Mouse (Mus musculus) myocyte (in vitro differentiated cells): ENCODE data around the gene Polh. TPM values are rescaled to one million over a fixed set of nuclear protein-coding genes. Genes with fewer than 3 reads are reported as not detected.

Source experiments
- H3K27me3 ChIP-seq: one replicate; pipeline ENCODE4 v1.6.1; 2011; ENCODE audit not compliant: control insufficient read depth, insufficient read depth, insufficient read length
- H3K36me3 ChIP-seq: one replicate; pipeline ENCODE4 v1.6.1; 2011; ENCODE audit not compliant: control insufficient read depth, insufficient read depth
- H3K4me2 ChIP-seq: one replicate; pipeline ENCODE4 v1.6.1; 2011; ENCODE audit warnings: low read depth, control low read depth
- H3K4me3 ChIP-seq: one replicate; pipeline ENCODE4 v1.5.1; 2011; ENCODE audit warnings: mild to moderate bottlenecking, control low read depth, moderate library complexity
- H3K79me2 ChIP-seq: one replicate; pipeline ENCODE4 v1.6.1; 2011; ENCODE audit not compliant: control insufficient read depth, insufficient read depth
- H3ac ChIP-seq: one replicate; pipeline ENCODE4 v1.6.1; 2011; ENCODE audit not compliant: control insufficient read depth, insufficient read length
- CEBPB ChIP-seq: IDR thresholded peaks from 2 replicates; pipeline ENCODE4 v1.6.1; 2011; ENCODE audit warnings: mild to moderate bottlenecking, moderate library complexity; ENCODE audit not compliant: poor library complexity, insufficient read depth, severe bottlenecking
- E2F4 ChIP-seq: IDR thresholded peaks from one replicate; pipeline ENCODE4 v1.6.1; 2011; ENCODE audit warnings: mild to moderate bottlenecking, control low read depth, moderate library complexity; ENCODE audit not compliant: insufficient read depth
- MAX ChIP-seq: IDR thresholded peaks from one replicate; pipeline ENCODE4 v1.6.1; 2011; ENCODE audit warnings: low read depth, mild to moderate bottlenecking, control low read depth
- MYOD1 ChIP-seq, 3 experiments: IDR thresholded peaks; one replicate each; pipeline ENCODE4 v1.6.1; 2011; ENCODE audit warnings: control low read depth in 2 of 3, low read depth in 2 of 3, mild to moderate bottlenecking in 2 of 3, moderate library complexity in 1 of 3; ENCODE audit not compliant: insufficient read length in 2 of 3, control insufficient read depth in 1 of 3
- MYOG ChIP-seq, 3 experiments: IDR thresholded peaks; one replicate each; pipeline ENCODE4 v1.6.1; 2011; ENCODE audit warnings: control low read depth in 2 of 3, low read depth in 2 of 3, mild to moderate bottlenecking in 2 of 3; ENCODE audit not compliant: insufficient read length in 2 of 3, control insufficient read depth in 1 of 3, insufficient read depth in 1 of 3
- POLR2A ChIP-seq: IDR thresholded peaks from one replicate; pipeline ENCODE4 v1.6.1; 2011; ENCODE audit warnings: low read depth, mild to moderate bottlenecking, control low read depth, moderate library complexity; ENCODE audit not compliant: insufficient read length
- POLR2AphosphoS2 ChIP-seq: IDR thresholded peaks from one replicate; pipeline ENCODE4 v1.6.1; 2011; ENCODE audit warnings: low read depth, control low read depth; ENCODE audit not compliant: insufficient read length
- REST ChIP-seq: IDR thresholded peaks from one replicate; pipeline ENCODE4 v1.6.1; 2011; ENCODE audit warnings: mild to moderate bottlenecking, control low read depth, moderate library complexity; ENCODE audit not compliant: insufficient read depth, insufficient read length
- SRF ChIP-seq: IDR thresholded peaks from one replicate; pipeline ENCODE4 v1.6.1; 2011; ENCODE audit warnings: low read depth; ENCODE audit not compliant: control insufficient read depth, insufficient read length
- TCF12 ChIP-seq: IDR thresholded peaks from one replicate; pipeline ENCODE4 v1.6.1; 2011; ENCODE audit warnings: mild to moderate bottlenecking, control low read depth; ENCODE audit not compliant: poor library complexity, insufficient read depth, severe bottlenecking
- TCF3 ChIP-seq: IDR thresholded peaks from one replicate; pipeline ENCODE4 v1.6.1; 2011; ENCODE audit warnings: low read depth, control low read depth; ENCODE audit not compliant: insufficient read length
- USF1 ChIP-seq: IDR thresholded peaks from one replicate; pipeline ENCODE4 v1.6.1; 2011; ENCODE audit warnings: low read depth, mild to moderate bottlenecking, control low read depth, moderate library complexity
- polyA plus RNA-seq: library from polyadenylated mRNA; unstranded; fragments of >200 nt; fragmentation: generic; extraction: Trizol; gene quantifications from one replicate; pipeline ENCODE4 v1.2.1, GENCODE M21; 2012; ENCODE audit warnings: missing spikeins

Polh gene
- polyA plus RNA-seq, 1 experiment = 6.0 TPM

- Histone ChIP-seq H3K27me3 (no peaks in the 10 kb centered on the region), H3ac (no peak within 1 kb of the TSS), H3K4me3 (no peak within 1 kb of the TSS), H3K79me2 (no peaks in the 10 kb centered on the region), H3K4me2 (peak within 1 kb of the TSS; percentile 78), H3K36me3 (peaks cover 16% of the 10 kb centered on the region)
- TF ChIP-seq POLR2AphosphoS2 = peak; percentile 20
- no peak for TF ChIP-seq TCF12
- TF ChIP-seq MAX = no peak
- TF ChIP-seq MYOG (IDR thresholded peaks at IDR 0.05; ENCODE audit: control insufficient read depth in 1 of 3, insufficient read depth in 1 of 3, insufficient read length in 2 of 3, low read depth in 2 of 3) = no peak
These were observed 58.6 kb downstream of the Polh start, which contains the start of gene Rsph9 for GRCm38 (mm10) chr17:46143578-46144423. Gene Rsph9 (minus strand): TSS chr17:46144216.

- H3K36me3 ChIP-seq = no peaks in the 10 kb centered on the region
- no peaks in the 10 kb centered on the region for H3K27me3 ChIP-seq
- TF ChIP-seq E2F4 (no peak), TCF3 (no peak), MAX (no peak), MYOG (IDR thresholded peaks at IDR 0.05; ENCODE audit: control insufficient read depth in 1 of 3, insufficient read depth in 1 of 3, insufficient read length in 2 of 3, low read depth in 2 of 3) (no peak), MYOD1 (IDR thresholded peaks at IDR 0.05; ENCODE audit: control insufficient read depth in 1 of 3, insufficient read length in 2 of 3, low read depth in 2 of 3) (no peak), SRF (no peak), POLR2A (no peak), TCF12 (no peak), POLR2AphosphoS2 (no peak), CEBPB (no peak), REST (no peak)
- H3K79me2 ChIP-seq = no peaks in the 10 kb centered on the region
- H3ac ChIP-seq = no peak overlapping the region
- no peak overlapping the region for H3K4me2 ChIP-seq
- no peak overlapping the region for H3K4me3 ChIP-seq
These were observed 62.6 kb downstream of the Polh start for GRCm38 (mm10) chr17:46139872-46140271.

- Histone ChIP-seq H3K27me3 (no peaks in the 10 kb centered on the region), H3K4me3 (no peak overlapping the region)
- no peak for TF ChIP-seq MYOD1 (IDR thresholded peaks at IDR 0.05; ENCODE audit: control insufficient read depth in 1 of 3, insufficient read length in 2 of 3, low read depth in 2 of 3)
- no peak for TF ChIP-seq POLR2A
- TF ChIP-seq MAX = no peak
- no peak for TF ChIP-seq SRF
- no peak for TF ChIP-seq POLR2AphosphoS2
- TF ChIP-seq E2F4 = no peak
- TF ChIP-seq TCF12 = no peak
- TF ChIP-seq CEBPB = no peak
- TF ChIP-seq TCF3 = no peak
- no peak for TF ChIP-seq USF1
- TF ChIP-seq REST = no peak
- no peak for TF ChIP-seq MYOG (IDR thresholded peaks at IDR 0.05; ENCODE audit: control insufficient read depth in 1 of 3, insufficient read depth in 1 of 3, insufficient read length in 2 of 3, low read depth in 2 of 3)
These were observed 63.7 kb downstream of the Polh start for GRCm38 (mm10) chr17:46138563-46139236.

GRCm38 (mm10) chr17:46132862-46133261 lies 69.6 kb downstream of the Polh start:
- Histone ChIP-seq H3ac (no peak overlapping the region), H3K27me3 (no peaks in the 10 kb centered on the region), H3K36me3 (no peaks in the 10 kb centered on the region), H3K4me2 (no peak overlapping the region), H3K4me3 (no peak overlapping the region), H3K79me2 (no peaks in the 10 kb centered on the region)
- TF ChIP-seq MYOG (IDR thresholded peaks at IDR 0.05; ENCODE audit: control insufficient read depth in 1 of 3, insufficient read depth in 1 of 3, insufficient read length in 2 of 3, low read depth in 2 of 3) (no peak), TCF3 (no peak), TCF12 (no peak), SRF (no peak), MAX (no peak), POLR2A (no peak), CEBPB (no peak), E2F4 (no peak), USF1 (no peak), MYOD1 (IDR thresholded peaks at IDR 0.05; ENCODE audit: control insufficient read depth in 1 of 3, insufficient read length in 2 of 3, low read depth in 2 of 3) (no peak), REST (no peak), POLR2AphosphoS2 (no peak)

More at GRCm38 (mm10) chr17:46138563-46139236, 63.7 kb downstream of the Polh start:
- Histone ChIP-seq H3ac (no peak overlapping the region), H3K79me2 (no peaks in the 10 kb centered on the region), H3K36me3 (no peaks in the 10 kb centered on the region), H3K4me2 (no peak overlapping the region)
